Mouse (Mus musculus): Measurements from ENCODE around the gene Cd70. TPM values are rescaled to one million over a fixed set of nuclear protein-coding genes. Genes with fewer than 3 reads are reported as not detected.

Cd70 gene
- not detected in 2 replicates for polyA plus RNA-seq (2015; fragmentation: Nextera tagmentation; extraction: Ambion mirVana)

DNA sequence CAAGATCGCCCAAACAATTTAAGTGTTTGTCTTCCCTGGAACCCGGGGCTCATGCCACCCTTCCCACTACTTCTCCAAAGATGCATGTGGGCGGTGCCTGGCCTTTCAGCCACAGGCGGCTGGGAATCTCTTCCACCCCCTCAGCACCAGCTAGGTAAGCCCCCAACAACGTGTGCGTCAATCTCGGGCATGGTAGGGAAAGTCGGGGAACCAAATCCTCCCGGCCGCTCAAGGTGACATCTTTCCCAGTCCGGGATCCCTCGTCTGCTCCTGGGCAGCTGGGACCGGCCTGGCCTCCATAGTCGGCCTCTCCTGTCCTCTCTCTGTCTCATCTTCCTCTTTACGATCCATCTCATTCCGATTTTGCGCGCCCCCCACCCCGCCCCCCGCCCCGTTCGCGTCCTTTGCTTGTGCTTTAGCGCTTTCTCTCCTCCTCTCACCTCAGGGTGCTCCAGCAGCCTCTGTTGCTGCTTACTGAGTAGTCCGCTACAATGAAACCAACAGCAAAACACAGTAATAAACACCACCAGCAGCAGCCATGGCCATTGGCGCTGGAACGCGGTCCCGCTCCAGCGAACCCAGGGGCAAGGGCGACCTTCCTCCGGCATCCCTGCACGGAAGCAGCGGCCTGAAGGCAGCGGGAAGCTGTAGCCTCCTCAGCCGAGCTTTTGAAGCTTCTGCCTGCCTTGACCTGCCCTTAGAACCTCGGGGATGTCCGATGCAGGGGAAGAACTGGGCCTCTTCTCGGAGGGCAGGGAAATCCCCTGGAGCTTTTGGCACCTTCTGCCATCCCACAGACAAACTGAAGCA is at the start of gene Cd70:
Gene Cd70, minus strand, starts transcription at position 784 of the 810 bp plus-strand sequence.
- peaks cover 8% of the 10 kb centered on the region for H3K4me1 ChIP-seq
- H3K9me3 ChIP-seq: no peaks in the 10 kb centered on the region
- 3% methylated on average over 39 of the region's 39 CpGs for WGBS
- no peaks in the 10 kb centered on the region for H3K36me3 ChIP-seq
- peak within 1 kb of the TSS; percentile 48 for H3K9ac ChIP-seq
- peak within 1 kb of the TSS; percentile 63 for H3K4me2 ChIP-seq (replicated peaks)
- H3K27me3 ChIP-seq: peaks cover 61% of the 10 kb centered on the region
- H3K27ac ChIP-seq: no peak within 1 kb of the TSS
- H3K4me3 ChIP-seq: peak within 1 kb of the TSS; percentile 38
- no peak for ATAC-seq (ENCODE audit: low FRiP score, low read depth)

DNA sequence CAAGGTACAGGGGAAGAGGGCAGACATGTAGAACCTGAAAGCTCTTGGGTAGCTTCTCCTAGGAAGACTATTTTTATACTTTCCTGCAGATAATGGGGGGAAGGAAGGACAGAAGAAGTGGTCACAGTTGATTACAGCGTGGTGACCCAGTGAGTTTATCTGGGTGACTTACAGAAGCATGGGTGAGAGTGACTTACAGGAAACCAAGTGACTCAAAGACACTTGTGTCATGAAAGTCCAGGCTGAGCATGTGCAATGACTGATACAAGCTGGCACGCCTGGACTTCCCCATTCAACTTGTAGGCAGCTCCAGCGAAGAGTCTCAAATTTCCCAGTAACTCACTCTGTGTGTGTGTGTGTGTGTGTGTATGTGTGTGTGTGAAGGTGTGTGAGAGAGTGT is 48.7 kb upstream of the Cd70 start:
- WGBS: 83% methylated on average over 3 of the region's 3 CpGs
- Histone ChIP-seq H3K27ac (no peak overlapping the region), H3K27me3 (peaks cover 5% of the 10 kb centered on the region; the same call in 1 of the 2 replicates), H3K4me2 (replicated peaks) (no peak overlapping the region), H3K9me3 (no peaks in the 10 kb centered on the region), H3K4me1 (no peaks in the 10 kb centered on the region), H3K36me3 (no peaks in the 10 kb centered on the region), H3K9ac (no peak overlapping the region), H3K4me3 (no peak overlapping the region)
- ATAC-seq (ENCODE audit: low FRiP score, low read depth): no peak

DNA sequence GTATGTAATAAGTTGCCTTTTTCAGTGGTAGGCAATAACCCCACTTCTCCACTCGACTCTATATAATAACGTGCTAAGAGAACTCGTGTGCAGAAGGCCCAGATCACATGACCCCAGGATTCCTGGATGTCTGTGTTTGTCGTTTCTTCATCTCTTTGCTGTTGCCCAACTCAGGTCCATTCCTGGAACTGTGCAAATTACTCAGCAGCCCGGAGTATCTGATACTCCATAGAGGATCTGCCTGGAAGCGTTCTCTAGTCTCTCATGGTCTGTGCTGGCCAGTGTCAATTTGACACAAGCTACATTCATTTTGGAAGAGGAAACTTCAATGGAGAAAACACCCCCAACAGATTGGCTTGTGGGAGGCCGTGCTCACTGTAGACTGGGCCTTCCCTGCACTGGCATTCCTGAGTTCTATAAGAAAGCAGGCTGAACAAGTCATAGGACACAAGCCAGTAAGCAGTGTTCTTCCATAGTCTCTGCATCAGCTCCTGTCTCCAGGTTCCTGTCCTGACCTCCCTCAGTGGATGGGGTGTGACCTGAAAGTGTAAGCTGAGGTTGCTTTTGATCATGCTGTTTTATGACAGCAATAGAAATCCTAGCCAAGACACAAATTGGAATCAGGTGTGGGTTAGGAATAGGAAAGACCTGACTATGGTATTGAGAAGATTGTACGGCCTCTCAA is 45.9 kb upstream of the Cd70 start:
- Histone ChIP-seq H3K9ac (no peak overlapping the region), H3K27me3 (no peaks in the 10 kb centered on the region; the same call in 1 of the 2 replicates), H3K9me3 (no peaks in the 10 kb centered on the region), H3K4me2 (replicated peaks) (no peak overlapping the region), H3K36me3 (no peaks in the 10 kb centered on the region), H3K4me1 (no peaks in the 10 kb centered on the region), H3K27ac (no peak overlapping the region), H3K4me3 (no peak overlapping the region)
- 68% methylated on average over 8 of the region's 8 CpGs for WGBS
- ATAC-seq (ENCODE audit: low FRiP score, low read depth): 0 out of 2 replicates have a peak, but pooled peaks have one; percentile 40

DNA sequence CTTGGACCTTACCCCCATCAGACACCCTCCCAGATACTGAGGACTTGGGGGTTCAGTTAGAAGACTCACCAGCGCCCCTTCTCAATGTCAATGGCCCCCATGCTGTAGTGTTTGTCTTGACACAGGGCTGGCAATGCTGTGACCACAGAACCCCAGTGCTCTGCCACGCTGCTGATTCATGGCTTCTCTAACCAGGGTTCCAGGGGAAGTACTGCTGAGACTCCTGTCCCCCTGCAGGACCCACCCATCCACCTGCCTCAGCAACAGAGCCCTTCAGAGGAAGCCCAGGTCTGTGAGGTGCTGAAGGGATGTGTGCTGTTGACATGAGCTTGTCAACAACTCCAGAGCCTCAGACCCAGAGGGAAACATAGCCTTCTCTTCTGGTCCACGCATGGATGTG is 45.2 kb upstream of the Cd70 start:
- H3K4me2 ChIP-seq (replicated peaks): no peak overlapping the region
- no peak overlapping the region for H3K9ac ChIP-seq
- no peak overlapping the region for H3K27ac ChIP-seq
- no peaks in the 10 kb centered on the region for H3K36me3 ChIP-seq
- WGBS: 81% methylated on average over 3 of the region's 3 CpGs
- ATAC-seq (ENCODE audit: low FRiP score, low read depth): no peak
- H3K9me3 ChIP-seq: no peaks in the 10 kb centered on the region
- no peaks in the 10 kb centered on the region; the same call in 1 of the 2 replicates for H3K27me3 ChIP-seq
- no peaks in the 10 kb centered on the region for H3K4me1 ChIP-seq
- H3K4me3 ChIP-seq: no peak overlapping the region

DNA sequence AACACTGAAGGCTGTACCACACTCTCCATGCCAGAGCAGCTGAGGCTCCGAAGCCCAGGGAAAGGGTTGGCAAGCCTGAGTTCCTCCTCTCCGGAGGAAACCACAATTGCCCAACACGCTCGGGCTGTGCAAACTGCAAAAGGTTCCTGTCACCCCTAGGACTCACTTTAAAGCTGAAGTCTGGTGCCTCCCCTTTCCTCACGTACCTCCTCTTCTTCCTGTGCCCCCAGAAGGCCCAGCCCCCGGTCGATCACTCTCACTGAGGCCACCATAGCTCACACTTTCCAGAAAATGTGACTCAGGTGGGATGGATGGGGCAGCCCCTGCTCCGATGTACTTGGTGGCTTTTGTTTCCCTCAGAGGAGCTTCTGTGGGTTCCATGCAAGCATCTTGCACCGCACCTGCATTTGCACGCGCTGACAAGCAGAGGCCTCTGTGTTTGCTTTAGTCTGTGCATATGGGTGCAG is 44.5 kb upstream of the Cd70 start, which contains the start of gene Tnfsf14:
Gene Tnfsf14, minus strand, starts transcription at position 137 of the 467 bp plus-strand sequence.
- H3K4me3 ChIP-seq: no peak within 1 kb of the TSS
- H3K4me1 ChIP-seq: no peaks in the 10 kb centered on the region
- no peak within 1 kb of the TSS for H3K27ac ChIP-seq
- no peak within 1 kb of the TSS for H3K9ac ChIP-seq
- H3K36me3 ChIP-seq: no peaks in the 10 kb centered on the region
- ATAC-seq (ENCODE audit: low FRiP score, low read depth): no peak
- no peaks in the 10 kb centered on the region; the same call in 1 of the 2 replicates for H3K27me3 ChIP-seq
- no peak within 1 kb of the TSS for H3K4me2 ChIP-seq (replicated peaks)
- no peaks in the 10 kb centered on the region for H3K9me3 ChIP-seq
- WGBS: 80% methylated on average over 11 of the region's 11 CpGs

DNA sequence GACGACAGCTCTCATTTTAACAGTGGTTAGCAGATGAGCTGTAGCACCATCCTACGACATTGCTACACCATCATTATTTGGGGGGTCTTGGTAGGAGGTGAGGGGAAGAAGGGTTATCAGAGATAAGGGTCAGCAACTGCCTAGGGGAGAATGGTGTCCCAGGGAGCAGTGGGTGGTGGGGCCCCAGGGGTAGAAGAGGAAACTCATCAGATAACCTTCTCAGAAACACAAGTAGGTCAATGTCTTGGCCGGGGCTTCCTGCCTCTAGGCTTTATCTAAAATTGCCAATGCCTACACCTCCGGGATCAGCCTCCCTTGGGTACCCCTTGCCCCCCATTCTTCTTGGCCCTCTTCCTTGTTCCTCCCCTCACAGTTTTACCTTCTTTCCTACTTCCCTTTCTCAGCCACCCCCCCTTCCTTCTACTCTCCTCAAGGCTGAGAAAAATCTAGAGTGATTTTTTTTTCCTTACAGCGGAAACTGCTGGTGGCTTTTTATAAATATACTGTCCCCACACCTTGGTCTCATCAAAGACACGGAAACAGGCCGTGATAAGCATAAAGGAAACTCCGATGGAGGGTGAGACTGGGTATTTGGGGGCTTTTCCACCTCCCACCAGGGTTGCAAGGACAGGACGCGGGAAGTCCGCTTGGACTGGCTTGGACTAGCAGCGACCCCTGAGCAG is 39.1 kb upstream of the Cd70 start:
- Histone ChIP-seq H3K27ac (no peak overlapping the region), H3K36me3 (no peaks in the 10 kb centered on the region), H3K4me3 (no peak overlapping the region), H3K4me2 (replicated peaks) (no peak overlapping the region), H3K9ac (no peak overlapping the region), H3K4me1 (no peaks in the 10 kb centered on the region), H3K9me3 (no peaks in the 10 kb centered on the region), H3K27me3 (no peaks in the 10 kb centered on the region)
- ATAC-seq (ENCODE audit: low FRiP score, low read depth): no peak
- WGBS: 85% methylated on average over 12 of the region's 12 CpGs

DNA sequence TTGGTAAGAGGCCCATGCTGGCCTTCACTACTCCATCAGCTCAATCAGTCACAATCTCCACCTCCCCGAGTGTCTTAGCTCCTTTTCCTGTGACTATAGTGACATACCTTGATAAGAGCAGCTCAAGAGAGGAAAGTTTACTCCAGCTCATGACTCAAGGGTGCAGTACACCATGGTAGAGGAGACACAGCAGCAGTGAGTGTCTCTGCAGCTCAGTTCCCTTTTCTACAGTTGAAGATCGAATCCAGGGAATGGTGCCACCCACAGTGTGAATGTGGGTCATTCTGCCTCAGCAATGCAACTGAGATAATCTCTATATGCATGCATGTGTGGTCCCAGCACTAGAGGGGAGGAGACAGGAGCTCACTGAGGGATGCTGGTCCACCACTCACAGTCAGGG is 36.1 kb upstream of the Cd70 start:
- Histone ChIP-seq H3K4me3 (no peak overlapping the region), H3K9ac (no peak overlapping the region), H3K9me3 (no peaks in the 10 kb centered on the region), H3K4me1 (no peaks in the 10 kb centered on the region), H3K27ac (no peak overlapping the region), H3K27me3 (no peaks in the 10 kb centered on the region), H3K36me3 (no peaks in the 10 kb centered on the region), H3K4me2 (replicated peaks) (no peak overlapping the region)
- 78% methylated on average over 2 of the region's 2 CpGs for WGBS
- ATAC-seq (ENCODE audit: low FRiP score, low read depth): no peak

DNA sequence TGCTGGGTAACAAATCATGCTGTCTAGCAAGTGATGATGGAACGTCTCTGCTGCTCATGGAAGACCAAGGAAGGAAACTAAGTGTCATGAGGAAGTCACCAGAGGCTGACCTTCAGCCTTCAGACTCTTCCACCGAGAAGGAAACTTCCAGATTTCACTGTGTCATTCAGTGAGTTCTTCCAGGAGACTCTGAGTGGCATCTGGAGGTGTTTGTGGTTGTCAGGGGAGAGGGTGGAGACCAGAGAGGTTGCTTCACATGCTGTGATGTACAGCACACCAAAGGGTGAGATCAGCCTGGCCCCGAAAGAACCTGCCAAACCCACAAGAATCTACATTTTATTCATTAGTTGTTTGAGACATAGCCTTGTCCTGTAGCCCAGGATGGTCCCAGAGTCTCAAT is 33.3 kb upstream of the Cd70 start:
- Histone ChIP-seq H3K27me3 (no peaks in the 10 kb centered on the region), H3K9me3 (no peaks in the 10 kb centered on the region), H3K4me3 (no peak overlapping the region), H3K9ac (no peak overlapping the region), H3K4me2 (replicated peaks) (no peak overlapping the region), H3K36me3 (no peaks in the 10 kb centered on the region), H3K4me1 (no peaks in the 10 kb centered on the region), H3K27ac (no peak overlapping the region)
- WGBS: 73% methylated on average over 3 of the region's 3 CpGs
- no peak for ATAC-seq (ENCODE audit: low FRiP score, low read depth)

DNA sequence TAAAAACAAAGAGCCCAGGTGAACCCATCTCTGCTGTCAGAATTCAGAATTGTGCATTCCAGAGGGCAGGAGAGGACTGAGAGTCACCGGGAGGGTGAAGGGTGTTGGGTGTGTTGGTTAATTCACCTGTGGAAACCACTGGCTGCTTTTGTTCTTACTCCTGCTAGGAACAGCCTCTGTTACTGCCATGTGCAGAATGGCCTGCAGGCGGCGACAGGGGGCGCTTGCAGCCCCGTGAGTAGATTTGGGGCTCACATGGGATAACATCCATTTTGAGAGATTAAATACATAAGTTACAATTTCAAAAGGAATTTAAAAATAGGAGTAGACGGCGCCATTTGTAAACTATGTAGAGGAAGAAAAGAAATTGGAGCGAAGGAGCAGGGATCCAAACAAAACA is 30.8 kb upstream of the Cd70 start:
- Histone ChIP-seq H3K27ac (no peak overlapping the region), H3K9ac (no peak overlapping the region), H3K9me3 (no peaks in the 10 kb centered on the region), H3K4me2 (replicated peaks) (no peak overlapping the region), H3K27me3 (0 out of 2 replicates have a peak, but pooled peaks cover 3% of the 10 kb centered on the region), H3K4me3 (no peak overlapping the region), H3K36me3 (no peaks in the 10 kb centered on the region), H3K4me1 (no peaks in the 10 kb centered on the region)
- WGBS: 37% methylated on average over 8 of the region's 8 CpGs
- no peak for ATAC-seq (ENCODE audit: low FRiP score, low read depth)

DNA sequence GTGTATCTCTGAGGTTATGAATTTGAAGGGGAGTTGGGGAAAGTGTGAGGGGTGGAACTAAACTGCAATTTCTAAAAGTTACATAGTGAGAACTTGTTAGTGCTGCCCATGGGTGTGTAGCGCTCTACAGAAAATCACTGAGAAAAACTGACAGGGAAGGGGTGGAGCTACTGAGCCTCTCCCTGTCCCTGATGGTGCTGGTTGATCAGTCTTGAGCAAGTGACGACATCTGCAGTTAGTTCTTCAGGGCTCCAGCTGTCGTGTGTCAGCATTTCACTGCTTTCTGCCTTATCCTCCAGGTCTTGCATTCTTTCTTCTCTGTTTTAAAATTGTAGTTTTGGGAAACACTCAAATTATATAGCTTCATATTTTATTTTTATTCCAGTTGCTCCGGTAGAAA is 23.8 kb upstream of the Cd70 start:
- no peak for ATAC-seq (ENCODE audit: low FRiP score, low read depth)
- Histone ChIP-seq H3K9me3 (no peaks in the 10 kb centered on the region), H3K4me1 (no peaks in the 10 kb centered on the region), H3K27ac (no peak overlapping the region), H3K4me2 (replicated peaks) (no peak overlapping the region), H3K9ac (no peak overlapping the region), H3K4me3 (no peak overlapping the region), H3K36me3 (no peaks in the 10 kb centered on the region), H3K27me3 (0 out of 2 replicates have a peak, but pooled peaks cover 3% of the 10 kb centered on the region)
- WGBS: 61% methylated on average over 4 of the region's 4 CpGs

DNA sequence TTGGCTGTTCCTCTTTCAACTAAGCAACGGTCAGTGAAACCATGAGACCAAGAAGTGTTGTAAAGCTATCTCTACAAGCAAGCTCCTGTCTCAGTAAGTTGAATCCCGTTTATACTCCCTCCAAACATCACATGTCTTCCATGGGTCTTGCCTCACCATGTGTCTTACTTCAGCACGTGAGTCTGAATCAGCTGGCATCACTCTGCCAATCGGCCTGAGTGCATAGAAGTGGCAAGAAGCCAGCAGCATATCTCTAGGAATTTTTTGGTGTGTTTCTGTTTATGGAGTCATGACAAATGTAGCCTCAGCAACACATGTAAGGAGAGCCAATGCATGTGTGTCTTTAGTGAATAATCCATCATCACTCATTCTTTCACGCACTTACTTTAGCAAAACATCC is 22.8 kb upstream of the Cd70 start:
- WGBS: 75% methylated on average over 5 of the region's 5 CpGs
- ATAC-seq (ENCODE audit: low FRiP score, low read depth): no peak
- no peaks in the 10 kb centered on the region for H3K4me1 ChIP-seq
- H3K9me3 ChIP-seq: no peaks in the 10 kb centered on the region
- no peak overlapping the region for H3K4me3 ChIP-seq
- H3K36me3 ChIP-seq: no peaks in the 10 kb centered on the region
- H3K27ac ChIP-seq: no peak overlapping the region
- H3K9ac ChIP-seq: no peak overlapping the region
- 0 out of 2 replicates have a peak, but pooled peaks cover 3% of the 10 kb centered on the region for H3K27me3 ChIP-seq
- no peak overlapping the region for H3K4me2 ChIP-seq (replicated peaks)

Data from limb, embryonic 13.5 days (tissue).